Comparison of ENCODE assay signal across 10 mouse cellular contexts in the genomic region with DNA sequence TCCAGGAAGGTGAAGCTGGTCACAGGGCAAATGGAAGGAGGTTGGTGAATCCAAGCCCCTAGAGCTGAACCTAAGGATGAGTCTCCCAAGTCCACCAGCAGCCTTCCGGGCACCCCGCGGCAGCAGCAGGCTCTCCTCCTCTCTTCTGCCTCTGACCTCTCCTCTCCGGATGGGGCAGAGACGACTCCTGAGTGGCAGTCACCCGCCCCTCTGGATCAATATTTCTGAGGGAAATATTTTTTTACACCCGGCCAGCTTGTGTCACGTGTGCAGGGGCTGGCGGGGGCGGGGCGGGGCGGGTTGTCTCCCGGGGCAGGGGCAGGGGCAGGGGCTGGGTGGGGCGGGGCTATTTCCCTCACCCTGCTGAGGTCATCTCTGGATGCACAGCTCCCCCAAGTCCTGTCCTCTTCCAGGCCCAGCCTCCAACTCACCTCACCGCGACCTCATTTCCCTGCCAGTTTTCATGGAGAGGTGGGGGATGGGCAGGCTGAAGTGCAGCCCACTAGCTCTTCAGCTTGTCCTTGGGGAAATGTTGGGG. TPM values are rescaled to one million over a fixed set of nuclear protein-coding genes. Genes with fewer than 3 reads are reported as not detected.
DNase-seq lines count a peak whose midpoint lies in the region; ATAC-seq and TF ChIP-seq lines count a peak whose summit lies in the region.
"Had no signal": no experiment of that assay in that cellular context is flagged by ENCODE, and none has a peak within 500 bp of the region (broad histone marks: within the 10 kb centered on the region; RNA-seq: fewer than 3 reads in every experiment).

No protein-coding gene starts in this region.

- peak overlapping the region; percentile 66 for H3K4me2 ChIP-seq in heart, embryonic 14.5 days (ENCODE audit: low read length)
- H3K4me2 ChIP-seq in kidney, postnatal 0 days (ENCODE audit: low read length), result peak overlapping the region; percentile 53
- H3K4me2 ChIP-seq in midbrain, embryonic 12.5 days (replicated peaks), result peak overlapping the region; percentile 48

- peaks cover 2% of the 10 kb centered on the region for H3K4me1 ChIP-seq in ES-Bruce4 (ENCODE audit: control insufficient read depth, insufficient read depth, low read length)
- H3K4me1 ChIP-seq in embryonic facial prominence, embryonic 10.5 days, result peaks cover 17% of the 10 kb centered on the region
- H3K4me1 ChIP-seq in heart, embryonic 14.5 days (ENCODE audit: control insufficient read depth in 2 of 2, insufficient read depth in 2 of 2, low read length in 2 of 2), result peaks cover 4 to 8% of the 10 kb centered on the region in 2 experiments
- peaks cover 15% of the 10 kb centered on the region for H3K4me1 ChIP-seq in kidney, postnatal 0 days (replicated peaks; ENCODE audit: insufficient read depth, low read length)
- H3K4me1 ChIP-seq in midbrain, embryonic 12.5 days, result peaks cover 11% of the 10 kb centered on the region

- 2% methylated on average over 16 of the region's 16 CpGs for WGBS in embryonic facial prominence, embryonic 10.5 days
- 4% methylated on average over 16 of the region's 16 CpGs for WGBS in heart, embryonic 14.5 days
- WGBS in kidney, postnatal 0 days, result 2% methylated on average over 16 of the region's 16 CpGs
- 3% methylated on average over 16 of the region's 16 CpGs for WGBS in midbrain, embryonic 12.5 days

- H3K27me3 ChIP-seq in ES-Bruce4 (ENCODE audit: control insufficient read depth, insufficient read depth, low read length, poor library complexity, severe bottlenecking), result no peaks in the 10 kb centered on the region
- no peaks in the 10 kb centered on the region for H3K27me3 ChIP-seq in embryonic facial prominence, embryonic 10.5 days (replicated peaks; ENCODE audit: low read depth, poor library complexity, severe bottlenecking)
- 0 out of 2 replicates have a peak, but pooled peaks cover 4% of the 10 kb centered on the region for H3K27me3 ChIP-seq in heart, embryonic 14.5 days (ENCODE audit: control insufficient read depth, insufficient read depth, low read length)
- no peaks in the 10 kb centered on the region for H3K27me3 ChIP-seq in kidney, postnatal 0 days (ENCODE audit: insufficient read depth, low read length)
- H3K27me3 ChIP-seq in midbrain, embryonic 12.5 days, result no peaks in the 10 kb centered on the region
- H3K27me3 ChIP-seq: Patski had no signal

- no peak overlapping the region for H3K9ac ChIP-seq in ES-Bruce4 (ENCODE audit: low read depth, poor library complexity, severe bottlenecking)
- H3K9ac ChIP-seq in heart, embryonic 14.5 days (ENCODE audit: low read length), result peak overlapping the region; percentile 54
- peak overlapping the region; percentile 43 for H3K9ac ChIP-seq in kidney, postnatal 0 days (ENCODE audit: low read depth, low read length)
- peak overlapping the region; percentile 28; the same call in 1 of the 2 replicates for H3K9ac ChIP-seq in midbrain, embryonic 12.5 days (replicated peaks)

- no peaks in the 10 kb centered on the region for H3K36me3 ChIP-seq in ES-Bruce4 (ENCODE audit: control insufficient read depth, insufficient read depth, low read length, poor library complexity, severe bottlenecking)
- H3K36me3 ChIP-seq in embryonic facial prominence, embryonic 10.5 days (replicated peaks), result no peaks in the 10 kb centered on the region
- no peaks in the 10 kb centered on the region for H3K36me3 ChIP-seq in heart, embryonic 14.5 days (ENCODE audit: control insufficient read depth, insufficient read depth, low read length)
- no peaks in the 10 kb centered on the region for H3K36me3 ChIP-seq in kidney, postnatal 0 days (ENCODE audit: insufficient read depth, low read length)
- H3K36me3 ChIP-seq in midbrain, embryonic 12.5 days, result no peaks in the 10 kb centered on the region

- no peak overlapping the region for H3K27ac ChIP-seq in ES-Bruce4 (ENCODE audit: insufficient read depth, low read length)
- peak overlapping the region; percentile 80 for H3K27ac ChIP-seq in embryonic facial prominence, embryonic 10.5 days (replicated peaks)
- H3K27ac ChIP-seq in heart, embryonic 14.5 days (replicated peaks in 1 of 2; ENCODE audit: control insufficient read depth in 1 of 2, insufficient read depth in 1 of 2, low read depth in 2 of 2, low read length in 2 of 2), result no peak overlapping the region
- no peak overlapping the region; the same call in 1 of the 2 replicates for H3K27ac ChIP-seq in kidney, postnatal 0 days
- H3K27ac ChIP-seq in midbrain, embryonic 12.5 days (replicated peaks), result 0 out of 2 replicates have a peak overlapping the region, but pooled peaks have one; percentile 15
- no peak overlapping the region for H3K27ac ChIP-seq in layer of hippocampus, adult 2 months
- H3K27ac ChIP-seq: macrophage had no signal

- no peak for TF ChIP-seq CTCF in ES-Bruce4 (IDR thresholded peaks at IDR 0.05; ENCODE audit: low read depth, low read length)
- no peak for TF ChIP-seq CTCF in kidney, postnatal 0 days (IDR thresholded peaks at IDR 0.05; ENCODE audit: low read depth)
- no peak for TF ChIP-seq CTCF in layer of hippocampus, adult 2 months (conservative IDR thresholded peaks at IDR 0.05)

- TF ChIP-seq EP300 in ES-Bruce4 (IDR thresholded peaks at IDR 0.05; ENCODE audit: insufficient read depth, low read depth, low read length), result peak; percentile 62; the same call in 1 of the 2 replicates

- peak; percentile 79 for ATAC-seq in heart, embryonic 14.5 days (ENCODE audit: insufficient number of reproducible peaks, insufficient read depth, low FRiP score, low read depth)
- peak; percentile 85 for ATAC-seq in kidney, postnatal 0 days (replicated peaks; ENCODE audit: low FRiP score, low read depth)
- peak; percentile 72 for ATAC-seq in midbrain, embryonic 12.5 days (ENCODE audit: low FRiP score, low read depth)
- ATAC-seq: Patski had no signal

- no peak for TF ChIP-seq POLR2A in ES-Bruce4 (IDR thresholded peaks at IDR 0.05; ENCODE audit: insufficient read depth, low read length)

- H3K9me3 ChIP-seq in ES-Bruce4 (replicated peaks; ENCODE audit: control insufficient read depth, insufficient read depth, low read length, poor library complexity, severe bottlenecking), result no peaks in the 10 kb centered on the region
- H3K9me3 ChIP-seq in embryonic facial prominence, embryonic 10.5 days, result no peaks in the 10 kb centered on the region
- H3K9me3 ChIP-seq in heart, embryonic 14.5 days (ENCODE audit: control insufficient read depth, low read length), result no peaks in the 10 kb centered on the region
- H3K9me3 ChIP-seq in kidney, postnatal 0 days (replicated peaks; ENCODE audit: low read length), result no peaks in the 10 kb centered on the region
- H3K9me3 ChIP-seq in midbrain, embryonic 12.5 days, result no peaks in the 10 kb centered on the region

- peak overlapping the region; percentile 4; the same call in 1 of the 2 replicates for H3K4me3 ChIP-seq in ES-Bruce4 (ENCODE audit: low read depth, low read length)
- peak overlapping the region; percentile 46 for H3K4me3 ChIP-seq in embryonic facial prominence, embryonic 10.5 days
- peak overlapping the region; percentile 24 for H3K4me3 ChIP-seq in heart, embryonic 14.5 days (ENCODE audit: control insufficient read depth in 1 of 2, insufficient read depth in 1 of 2, low read depth in 1 of 2, low read length in 2 of 2)
- 0 out of 2 replicates have a peak overlapping the region, but pooled peaks have one; percentile 11 for H3K4me3 ChIP-seq in kidney, postnatal 0 days (replicated peaks; ENCODE audit: low read depth, low read length)
- peak overlapping the region; percentile 18; the same call in 1 of the 2 replicates for H3K4me3 ChIP-seq in midbrain, embryonic 12.5 days
- H3K4me3 ChIP-seq in layer of hippocampus, adult 2 months, result no peak overlapping the region; the same call in 1 of the 2 replicates

- DNase-seq in embryonic facial prominence, embryonic 10.5 days (ENCODE audit: low spot score), result peak; percentile 83
- peak; percentile 85 for DNase-seq in kidney, postnatal 0 days (ENCODE audit: low spot score)
- no peak for DNase-seq in T-cell, adult 2 months (ENCODE audit: low spot score)
- DNase-seq in B cell, adult 2 months, result no peak
- no peak for DNase-seq in layer of hippocampus, adult 2 months (ENCODE audit: low spot score in 2 of 2)

RNA-seq across cellular contexts. Expression of a gene that starts 28.1 kb away (rescaled TPM):
- polyA plus RNA-seq in ES-Bruce4 (2011; ENCODE audit: insufficient read depth, insufficient read length, low read depth, missing spikeins), result not detected in 2 replicates
- polyA plus RNA-seq in embryonic facial prominence, embryonic 10.5 days (2016; fragmentation: Nextera tagmentation; extraction: Ambion mirVana), result 0.19 and 0.33 TPM in 2 replicates
- polyA plus RNA-seq in heart, embryonic 14.5 days (2014; fragmentation: Nextera tagmentation; extraction: Ambion mirVana), result 0.34 TPM in 1 of 2 replicates, not detected in the other
- 0.97 and 1.1 TPM in 2 replicates for polyA plus RNA-seq in kidney, postnatal 0 days (2015; fragmentation: Nextera tagmentation; extraction: Ambion mirVana)
- polyA plus RNA-seq in midbrain, embryonic 12.5 days (2016; fragmentation: Nextera tagmentation; extraction: Ambion mirVana), result 1.4 and 1.5 TPM in 2 replicates
- 10 to 100 TPM; 40.3 to 42.2 TPM for total RNA-seq in layer of hippocampus, adult 2 months (2021)
- polyA plus RNA-seq: macrophage, Patski had no signal

Comparison
In these comparisons a context has a peak if more than half of its experiments do, and no peak if none do; other contexts are left out.
1. H3K27ac ChIP-seq: peak in embryonic facial prominence, embryonic 10.5 days (single experiment) and midbrain, embryonic 12.5 days (single experiment); none in ES-Bruce4 (single experiment), heart, embryonic 14.5 days (0 of 2), kidney, postnatal 0 days (single experiment) and layer of hippocampus, adult 2 months (single experiment).
2. DNase-seq: peak in embryonic facial prominence, embryonic 10.5 days (single experiment) and kidney, postnatal 0 days (single experiment); none in T-cell, adult 2 months (single experiment), B cell, adult 2 months (0 of 2) and layer of hippocampus, adult 2 months (0 of 2).
3. Peak in every context shown above with its lines, with median percentiles within 50 percentile points of each other: ATAC-seq and H3K4me2 ChIP-seq.